Mouse (Mus musculus) lung, postnatal 36 days (tissue): ENCODE results near the gene Myo10.

Experiments
- DNase-seq: peaks from one replicate; pipeline ENCODE4 v3.0.0; 2022; ENCODE audit warnings: mixed read lengths

Myo10 gene

GRCm38 (mm10) chr15:25806363-25806762, 184.0 kb downstream of the Myo10 start:
- no peak for DNase-seq

- DNase-seq: no peak
Measured at GRCm38 (mm10) chr15:25806878-25807277, 184.6 kb downstream of the Myo10 start.

GRCm38 (mm10) chr15:25808677-25809460, 186.5 kb downstream of the Myo10 start:
- DNase-seq: no peak

DNA sequence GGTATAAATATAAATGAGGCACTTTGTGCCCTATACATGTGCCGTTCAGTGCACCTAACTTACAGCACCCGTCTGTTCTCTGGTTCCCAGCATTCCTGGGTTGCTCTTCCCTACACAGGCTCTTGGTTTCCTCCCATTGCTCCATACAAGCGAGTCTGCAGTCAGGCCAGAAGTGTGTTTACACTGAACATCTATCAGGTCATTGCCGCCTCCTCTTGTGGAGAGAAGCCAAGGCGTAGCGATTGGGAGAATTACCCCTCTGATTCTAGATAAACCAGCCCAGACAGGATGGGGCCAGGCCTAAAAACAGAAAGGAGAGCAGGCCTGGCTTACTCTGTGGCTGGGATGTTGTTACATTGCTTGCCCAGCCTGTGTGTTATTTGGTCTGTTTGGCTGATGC, 187.3 kb downstream of the Myo10 start:
- DNase-seq: peak; percentile 44

- peak; percentile 38 for DNase-seq
Measured at GRCm38 (mm10) chr15:25811834-25812250, 189.5 kb downstream of the Myo10 start.

DNA sequence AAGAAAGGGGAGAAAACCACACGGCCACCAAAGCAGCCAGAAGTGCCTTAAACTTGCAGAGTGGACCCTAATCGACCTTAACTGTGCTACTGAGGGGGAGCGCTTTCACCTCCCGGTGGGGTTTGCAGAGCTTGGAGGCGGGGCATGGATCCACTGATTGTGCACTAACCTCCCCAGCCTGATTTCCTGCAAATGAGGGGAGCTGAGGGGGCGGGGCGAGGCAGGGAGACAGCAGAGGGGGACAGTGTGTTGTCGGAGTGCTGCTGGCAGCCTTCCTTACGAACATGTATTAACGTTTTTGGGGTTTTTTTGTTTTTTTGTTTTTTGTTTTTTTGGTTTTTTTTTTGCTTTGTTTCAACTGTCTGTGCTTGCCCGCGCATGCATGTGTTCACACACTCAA, 190.2 kb downstream of the Myo10 start:
- no peak for DNase-seq

DNA sequence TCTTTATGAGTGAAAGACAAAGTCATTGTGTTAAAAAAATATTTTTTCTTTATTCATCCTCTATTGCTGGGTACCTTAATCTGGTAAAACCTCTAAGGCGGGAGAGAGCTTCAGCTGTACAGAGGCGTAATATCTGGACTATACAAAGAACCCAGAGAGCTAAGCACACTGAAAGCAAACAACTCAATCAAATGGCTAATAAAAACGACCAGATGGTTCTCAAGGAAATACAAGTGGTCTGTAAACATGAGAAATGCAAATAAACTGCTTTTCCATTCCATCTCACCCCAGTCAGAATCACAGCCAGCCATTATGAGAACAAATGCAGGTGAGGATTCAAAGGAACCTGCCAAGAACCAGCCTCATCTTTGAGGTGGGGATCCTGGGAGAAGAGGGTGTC, 192.2 kb downstream of the Myo10 start:
- no peak for DNase-seq

DNA sequence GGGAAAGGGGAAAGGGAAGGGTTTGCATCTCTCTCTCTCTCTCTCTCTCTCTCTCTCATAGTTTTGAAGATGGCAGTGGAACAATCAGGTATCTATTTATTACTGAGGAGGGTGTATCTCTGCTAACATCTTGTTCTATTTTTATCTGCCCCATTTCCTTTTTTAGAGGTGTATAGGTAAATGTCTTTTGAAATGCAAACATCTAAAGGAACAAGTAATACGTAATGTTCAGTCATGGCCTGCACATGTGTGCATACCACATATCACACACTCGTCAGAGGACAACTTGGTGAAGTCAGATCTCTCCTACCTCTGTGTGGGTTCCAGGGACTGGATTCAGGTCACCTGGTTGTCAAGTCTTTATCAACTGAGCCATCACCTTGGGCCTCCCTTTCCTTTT, 194.9 kb downstream of the Myo10 start:
- no peak for DNase-seq

- DNase-seq: no peak
Measured at GRCm38 (mm10) chr15:25821981-25822380, 199.7 kb downstream of the Myo10 start.

- DNase-seq: no peak
Measured at GRCm38 (mm10) chr15:25822656-25823055, 200.3 kb downstream of the Myo10 start.

DNA sequence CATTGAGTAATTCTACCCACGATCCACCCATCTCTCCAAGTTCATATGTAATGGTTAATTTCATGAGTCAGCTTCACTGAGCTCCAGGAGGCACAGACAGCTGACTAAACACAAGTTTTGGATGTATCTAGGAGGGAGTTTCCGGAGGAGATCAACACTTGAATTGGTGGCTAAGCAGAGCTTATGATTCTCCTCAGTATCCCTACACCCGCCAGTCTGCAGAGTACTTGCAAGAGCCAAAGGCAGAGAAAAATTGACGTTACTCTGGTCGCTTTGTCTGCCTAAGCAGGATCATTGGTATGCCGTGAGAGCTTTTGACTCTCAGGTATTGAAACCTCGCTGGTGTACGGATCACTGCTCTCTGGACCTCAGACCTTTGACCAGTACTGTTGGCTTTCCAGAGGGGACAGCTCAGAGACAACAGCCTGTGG, 204.2 kb downstream of the Myo10 start:
- no peak for DNase-seq

- DNase-seq: peak; percentile 55
Measured at GRCm38 (mm10) chr15:25828464-25828863, 206.1 kb downstream of the Myo10 start.

- peak; percentile 46 for DNase-seq
Measured at GRCm38 (mm10) chr15:25830426-25830825, 208.1 kb downstream of the Myo10 start.

GRCm38 (mm10) chr15:25834282-25834681, 212.0 kb downstream of the Myo10 start:
- no peak for DNase-seq

- DNase-seq: no peak
Measured at GRCm38 (mm10) chr15:25834920-25835674, 212.8 kb downstream of the Myo10 start.

GRCm38 (mm10) chr15:25842462-25843085, 220.2 kb downstream of the Myo10 start:
- no peak for DNase-seq

GRCm38 (mm10) chr15:25843086-25843991, 221.0 kb downstream of the Myo10 start, which contains the start of gene Retreg1:
Retreg1 (plus strand) TSS chr15:25843180.
- DNase-seq: peak; percentile 91

DNA sequence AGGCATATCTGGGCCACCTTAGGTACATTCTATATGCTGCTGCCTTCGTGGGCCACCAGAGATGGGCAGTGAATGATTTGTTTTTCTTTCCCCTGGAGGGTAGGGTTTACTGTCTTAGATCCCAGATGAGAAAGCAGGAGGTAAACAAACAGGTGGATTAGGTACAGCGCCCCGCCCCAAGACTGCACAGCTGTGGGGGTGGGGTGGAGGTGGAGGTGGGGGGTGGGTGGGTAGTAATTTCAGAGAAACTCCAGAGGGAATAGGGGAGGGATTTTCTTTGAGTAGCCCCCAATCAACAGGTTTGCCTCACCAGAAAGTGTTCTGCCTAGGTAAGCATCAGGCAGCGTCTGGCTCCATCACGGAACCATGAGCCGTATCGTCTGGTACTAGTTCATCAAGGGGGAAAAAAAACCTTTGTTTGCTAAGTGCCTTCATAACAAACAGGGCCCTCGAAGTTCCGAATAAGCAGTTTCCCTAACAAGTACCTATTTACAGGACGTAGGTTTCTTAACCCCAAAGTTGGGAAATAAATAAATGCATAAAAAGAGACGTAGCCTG, 221.8 kb downstream of the Myo10 start:
- no peak for DNase-seq

- no peak for DNase-seq
Measured at GRCm38 (mm10) chr15:25844771-25845170, 222.4 kb downstream of the Myo10 start.

- DNase-seq: no peak
Measured at GRCm38 (mm10) chr15:25847576-25848168, 225.3 kb downstream of the Myo10 start.

- peak; percentile 76 for DNase-seq
Measured at GRCm38 (mm10) chr15:25850552-25850951, 228.2 kb downstream of the Myo10 start.
